Mouse (Mus musculus): ENCODE measurements at regions not wholly inside any gene's neighbourhood (a gene's known extent, or its start where the extent isn't known, plus 50 kb on each side); places are given as distances from the start of the nearest gene placed in this dataset.

GRCm38 (mm10) chr1:138771307-138772011, 76.9 kb downstream of the Lhx9 start:
- ATAC-seq (replicated peaks; ENCODE audit: low FRiP score, low TSS enrichment, poor library complexity, severe bottlenecking): no peak

GRCm38 (mm10) chr1:138762876-138763275, 85.5 kb downstream of the Lhx9 start:
- ATAC-seq (replicated peaks; ENCODE audit: low FRiP score, low TSS enrichment, poor library complexity, severe bottlenecking): no peak

DNA sequence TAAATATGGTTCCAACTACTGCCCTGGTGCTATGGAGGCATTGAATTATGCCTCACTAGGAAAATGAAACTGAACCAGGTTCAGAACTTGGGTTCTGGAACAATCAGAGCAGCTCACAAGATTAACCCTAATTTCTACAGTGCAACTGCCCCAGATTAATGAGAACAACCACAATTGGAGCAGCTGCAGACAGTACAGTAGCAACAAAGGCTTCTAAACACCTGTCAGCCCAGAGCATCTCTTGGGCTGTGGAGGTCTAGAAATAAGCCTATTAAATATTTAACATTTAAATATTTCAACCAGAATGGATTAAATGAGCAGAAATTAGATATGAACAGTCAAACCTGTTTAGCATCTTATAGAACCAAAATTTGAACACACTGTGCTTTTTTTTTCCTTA, 90.6 kb downstream of the Lhx9 start:
- ATAC-seq (replicated peaks; ENCODE audit: low FRiP score, low TSS enrichment, poor library complexity, severe bottlenecking): no peak

- no peak for ATAC-seq (replicated peaks; ENCODE audit: low FRiP score, low TSS enrichment, poor library complexity, severe bottlenecking)
Measured at GRCm38 (mm10) chr1:138733308-138733707, 113.4 kb upstream of the Nek7 start.

GRCm38 (mm10) chr1:138731008-138731407, 111.1 kb upstream of the Nek7 start:
- no peak for ATAC-seq (replicated peaks; ENCODE audit: low FRiP score, low TSS enrichment, poor library complexity, severe bottlenecking)

DNA sequence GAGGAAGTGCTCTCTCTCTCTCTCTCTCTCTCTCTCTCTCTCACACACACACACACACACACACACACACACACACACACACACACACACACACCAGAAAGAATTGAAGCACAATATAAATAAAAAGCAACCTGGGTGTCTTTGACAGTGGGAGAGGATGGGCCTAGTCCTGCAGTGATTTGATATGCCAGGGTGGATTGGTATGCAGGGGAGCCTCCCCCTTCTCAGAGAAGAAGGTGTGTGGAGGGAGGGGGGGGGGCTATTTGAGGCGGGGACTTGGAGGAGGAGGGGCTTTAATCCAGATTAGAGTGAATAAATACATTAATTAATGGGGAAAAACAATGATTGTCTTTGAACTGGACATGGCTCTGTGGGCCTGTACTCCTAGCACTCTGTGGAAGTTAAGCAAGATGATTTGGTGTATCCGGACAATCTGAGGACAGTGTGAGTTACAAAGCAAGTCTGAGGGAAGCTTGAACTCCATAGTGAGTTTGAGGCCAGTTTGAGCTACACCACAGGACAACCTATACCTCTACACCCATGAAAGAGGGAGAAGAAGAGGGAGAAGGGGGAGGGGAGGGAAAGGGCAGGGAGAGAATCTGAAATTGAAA, 109.3 kb upstream of the Nek7 start:
- ATAC-seq (replicated peaks; ENCODE audit: low FRiP score, low TSS enrichment, poor library complexity, severe bottlenecking): no peak

DNA sequence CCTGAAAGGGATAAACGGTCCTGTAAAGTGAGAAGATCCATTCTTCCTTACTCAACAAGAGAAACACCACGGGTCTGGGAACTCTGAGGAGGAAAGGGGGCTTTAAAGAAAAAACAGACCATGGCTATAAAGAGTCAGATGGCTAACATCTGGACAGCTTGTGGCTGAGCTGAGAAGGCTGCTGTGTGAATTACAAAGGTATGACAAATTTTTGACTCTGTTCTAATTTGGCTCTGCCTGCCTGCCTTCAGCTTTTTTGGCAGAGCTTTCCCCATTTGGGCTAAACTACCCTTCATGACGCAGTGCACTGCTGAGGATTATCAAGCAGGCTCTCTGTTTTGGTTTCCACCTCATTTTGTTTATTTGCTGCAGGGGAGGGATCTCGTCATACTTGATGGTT, 100.8 kb upstream of the Nek7 start:
- ATAC-seq (replicated peaks; ENCODE audit: low FRiP score, low TSS enrichment, poor library complexity, severe bottlenecking): no peak

GRCm38 (mm10) chr1:138719297-138719696, 99.4 kb upstream of the Nek7 start:
- ATAC-seq (replicated peaks; ENCODE audit: low FRiP score, low TSS enrichment, poor library complexity, severe bottlenecking): no peak

DNA sequence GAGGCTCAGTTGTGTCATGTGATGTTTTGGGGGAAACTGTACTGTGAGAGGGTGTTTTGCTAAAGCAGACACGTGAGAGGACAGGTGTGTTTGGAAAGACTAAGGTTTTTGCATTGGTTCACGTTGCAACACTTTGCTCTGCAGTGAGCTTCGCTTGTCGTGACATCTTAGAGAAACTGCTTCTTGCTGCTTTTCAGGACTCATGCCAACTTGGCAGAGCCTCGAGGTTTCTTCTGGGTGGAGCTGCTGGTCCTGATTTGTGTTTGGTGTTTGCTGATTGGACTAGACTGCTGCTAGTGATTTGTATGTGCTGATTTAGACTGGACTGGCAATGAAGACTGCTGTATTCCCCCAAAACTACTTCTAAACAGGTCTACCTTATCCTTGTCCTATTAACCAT, 97.0 kb upstream of the Nek7 start:
- ATAC-seq (replicated peaks; ENCODE audit: low FRiP score, low TSS enrichment, poor library complexity, severe bottlenecking): no peak

- peak; percentile 65; the same call in 1 of the 2 replicates for ATAC-seq (replicated peaks; ENCODE audit: low FRiP score, low TSS enrichment, poor library complexity, severe bottlenecking)
Measured at GRCm38 (mm10) chr1:138715162-138715561, 95.2 kb upstream of the Nek7 start.

DNA sequence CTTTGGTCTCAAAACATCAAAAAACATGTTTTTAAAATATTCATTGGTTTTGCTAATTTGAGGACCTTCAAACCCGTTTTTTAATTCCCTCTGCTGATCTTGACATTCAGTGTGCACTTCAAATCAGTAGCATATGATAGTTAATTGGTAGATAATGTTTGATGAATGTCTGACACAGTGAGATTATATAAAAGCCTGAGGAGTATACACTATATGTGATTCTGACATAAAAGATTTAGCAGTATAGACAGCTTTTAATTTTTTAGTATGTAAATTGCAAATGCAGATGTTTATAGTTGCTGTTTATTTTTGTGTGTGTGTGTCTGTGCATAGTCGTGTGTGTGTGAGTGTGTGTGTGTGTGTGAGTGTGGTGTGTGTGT, 89.3 kb upstream of the Nek7 start:
- ATAC-seq (replicated peaks; ENCODE audit: low FRiP score, low TSS enrichment, poor library complexity, severe bottlenecking): no peak

- 0 out of 2 replicates have a peak, but pooled peaks have one; percentile 37 for ATAC-seq (replicated peaks; ENCODE audit: low FRiP score, low TSS enrichment, poor library complexity, severe bottlenecking)
Measured at GRCm38 (mm10) chr1:138708507-138709228, 88.7 kb upstream of the Nek7 start.

DNA sequence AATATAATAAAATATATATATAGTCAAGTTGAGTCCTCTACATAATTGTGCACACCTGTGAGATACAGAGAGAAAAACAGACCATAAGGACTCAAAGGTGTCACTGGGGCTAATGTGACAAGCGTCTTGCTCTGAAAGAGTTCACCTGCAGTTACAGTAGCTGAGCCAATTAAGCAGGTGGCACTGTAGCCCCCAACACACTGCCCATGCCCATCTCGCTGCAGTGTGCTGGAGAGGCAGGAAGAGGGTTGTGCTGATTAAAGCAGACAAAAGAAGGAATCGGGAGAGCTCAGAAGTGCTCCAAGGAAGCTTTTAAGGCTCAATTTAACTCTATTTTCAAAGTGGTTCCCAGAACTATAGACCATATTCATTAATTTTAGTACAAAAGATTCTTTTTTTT, 88.0 kb upstream of the Nek7 start:
- no peak for ATAC-seq (replicated peaks; ENCODE audit: low FRiP score, low TSS enrichment, poor library complexity, severe bottlenecking)

GRCm38 (mm10) chr1:138703291-138703690, 83.3 kb upstream of the Nek7 start:
- ATAC-seq (replicated peaks; ENCODE audit: low FRiP score, low TSS enrichment, poor library complexity, severe bottlenecking): no peak

DNA sequence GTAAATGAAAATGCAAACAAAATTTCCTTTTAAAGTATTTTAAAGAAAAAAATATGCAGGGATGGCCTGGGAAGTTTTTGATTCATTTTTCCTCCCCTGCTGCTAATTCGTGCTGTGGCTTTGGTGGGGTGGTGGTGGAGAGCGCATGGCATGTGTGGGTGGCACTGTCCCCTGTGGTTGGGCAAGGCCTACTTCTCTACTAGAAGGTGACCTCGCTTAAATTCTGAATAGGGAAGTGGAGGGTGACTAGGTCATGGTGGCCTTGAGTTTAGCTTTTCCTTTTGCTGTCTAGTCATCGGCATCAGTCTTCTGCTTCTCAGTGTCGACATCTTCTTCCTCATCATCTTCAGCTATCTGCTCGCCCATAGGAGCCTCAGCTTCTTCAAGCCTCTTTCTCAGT, 69.3 kb upstream of the Nek7 start:
- ATAC-seq (replicated peaks; ENCODE audit: low FRiP score, low TSS enrichment, poor library complexity, severe bottlenecking): no peak

DNA sequence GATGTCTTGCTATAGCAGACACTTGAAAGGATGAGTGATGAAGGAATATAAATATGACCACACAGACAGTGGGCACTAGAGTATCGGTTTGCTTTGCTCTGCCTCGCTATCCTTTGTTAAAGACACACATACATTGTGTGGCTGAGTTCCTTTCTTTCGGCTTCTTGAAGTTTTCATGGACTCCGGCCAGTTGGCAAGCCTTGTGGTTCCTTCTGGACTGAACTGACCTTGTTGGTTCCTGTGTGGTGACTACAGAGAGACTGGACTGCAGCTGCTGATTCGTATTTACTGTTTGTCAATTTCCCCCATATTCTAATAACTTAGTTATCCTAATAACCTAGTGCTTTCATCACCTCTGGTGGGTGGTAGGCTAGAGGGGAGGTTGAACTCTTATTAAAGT, 66.8 kb upstream of the Nek7 start:
- ATAC-seq (replicated peaks; ENCODE audit: low FRiP score, low TSS enrichment, poor library complexity, severe bottlenecking): no peak

DNA sequence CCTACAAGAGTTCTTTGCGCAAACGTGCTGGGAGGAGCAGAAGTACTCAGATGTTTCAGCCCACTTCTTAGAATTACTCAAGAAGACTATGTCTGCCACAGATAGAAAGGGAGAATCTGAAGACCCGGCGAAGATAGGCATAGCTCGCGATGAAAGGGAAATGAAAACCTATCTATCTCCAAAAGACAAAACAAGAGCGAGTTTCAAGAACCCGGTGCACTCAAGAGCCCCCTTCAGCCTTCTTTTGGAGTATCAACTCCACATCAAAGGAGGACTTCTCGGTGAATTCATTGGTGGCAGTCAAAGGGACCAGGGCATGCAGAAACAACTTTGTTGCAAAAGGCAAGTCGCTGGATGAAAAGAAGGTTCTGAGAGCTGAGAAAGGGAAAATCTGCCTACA, 63.8 kb upstream of the Nek7 start:
- no peak for ATAC-seq (replicated peaks; ENCODE audit: low FRiP score, low TSS enrichment, poor library complexity, severe bottlenecking)

GRCm38 (mm10) chr1:138681970-138682369, 62.0 kb upstream of the Nek7 start:
- no peak for ATAC-seq (replicated peaks; ENCODE audit: low FRiP score, low TSS enrichment, poor library complexity, severe bottlenecking)

DNA sequence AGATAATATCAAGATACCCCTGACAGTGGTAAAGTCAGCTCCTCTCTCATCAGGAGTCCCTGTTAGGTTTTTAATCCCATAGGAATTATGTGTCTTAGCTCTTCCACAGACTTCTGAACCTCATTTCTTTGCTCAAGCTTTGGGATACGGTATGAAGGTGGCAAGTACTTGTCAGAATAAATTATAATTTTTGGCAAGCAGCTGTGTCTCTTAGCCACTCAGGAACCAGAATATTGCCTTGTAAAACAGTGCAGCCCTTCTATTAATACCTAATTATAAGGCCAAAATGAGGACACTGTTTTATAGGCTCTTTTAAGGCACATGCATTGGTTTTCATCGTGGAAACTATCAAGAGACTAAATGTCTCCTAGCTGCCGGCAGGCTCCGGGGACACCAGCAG, 54.3 kb upstream of the Nek7 start:
- ATAC-seq (replicated peaks; ENCODE audit: low FRiP score, low TSS enrichment, poor library complexity, severe bottlenecking): no peak

All from megakaryocyte-erythroid progenitor cell, adult 5-6 weeks (primary cell).